Mouse (Mus musculus) limb, embryonic 15.5 days (tissue): ENCODE measurements at regions not wholly inside any gene's neighbourhood (a gene's known extent, or its start where the extent isn't known, plus 50 kb on each side); places are given as distances from the start of the nearest gene placed in this dataset.
A peak's percentile ranks its signal among the peaks of the same experiment; 100 is the strongest.

Experiments used
- ATAC-seq: fragments of 200-750 bp; cut with Nextera tagmentation; 2 replicates; pipeline ENCODE4 v1.8.0; 2017; ENCODE audit warnings: low read depth, moderate TSS enrichment; ENCODE audit not compliant: insufficient number of reproducible peaks, low FRiP score, low TSS enrichment
- H3K27ac ChIP-seq: fragments of 300-500 bp; sonication (generic); 2 replicates; pipeline ENCODE4 v1.5.1; 2015; ENCODE audit warnings: moderate library complexity, mild to moderate bottlenecking, inconsistent platforms
- H3K27me3 ChIP-seq: fragments of 300-500 bp; sonication (generic); 2 replicates; pipeline ENCODE4 v1.6.1; 2015; ENCODE audit warnings: inconsistent platforms
- H3K36me3 ChIP-seq: fragments of 300-500 bp; sonication (generic); 2 replicates; pipeline ENCODE4 v1.6.1; 2015; ENCODE audit warnings: inconsistent platforms
- H3K4me1 ChIP-seq: fragments of 300-500 bp; sonication (generic); 2 replicates; pipeline ENCODE4 v1.6.1; 2015; ENCODE audit warnings: inconsistent platforms
- H3K4me2 ChIP-seq: fragments of 300-500 bp; sonication (generic); 2 replicates; pipeline ENCODE4 v1.6.1; 2015; ENCODE audit warnings: mild to moderate bottlenecking, inconsistent platforms
- H3K4me3 ChIP-seq: fragments of 300-500 bp; sonication (generic); 2 replicates; pipeline ENCODE4 v1.5.1; 2015; ENCODE audit warnings: mild to moderate bottlenecking, inconsistent platforms
- H3K9ac ChIP-seq: fragments of 300-500 bp; sonication (generic); 2 replicates; pipeline ENCODE4 v1.6.1; 2015; ENCODE audit warnings: inconsistent platforms
- H3K9me3 ChIP-seq: fragments of 300-500 bp; sonication (generic); 2 replicates; pipeline ENCODE4 v1.6.1; 2016; ENCODE audit warnings: inconsistent platforms
- WGBS: fragments of 180-500 bp; shearing (Covaris S2); methylation state at CpG from one replicate; pipeline ENCODE4 v1.1.7; 2015; 5-methylcytosine and 5-hydroxymethylcytosine counted together

DNA sequence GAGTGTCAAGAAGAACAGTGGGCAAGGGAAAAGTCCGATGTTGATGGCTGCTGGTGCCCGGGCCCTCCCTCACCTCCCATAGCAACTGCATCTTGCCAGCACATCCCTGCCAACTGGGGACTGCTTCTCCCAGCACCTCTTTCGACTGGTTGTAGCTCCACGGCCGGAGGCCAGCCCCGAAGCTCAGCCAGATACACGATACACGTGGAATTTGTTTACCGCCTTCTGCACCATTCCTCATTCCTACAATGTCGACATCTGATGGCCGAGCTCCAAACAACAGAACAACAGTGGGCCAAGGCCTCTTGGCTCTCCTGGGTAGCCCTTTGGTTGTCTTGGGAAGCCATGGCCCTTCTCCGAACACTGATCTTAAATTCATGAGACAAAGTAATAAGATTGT lies 965.1 kb downstream of the 4930447A16Rik start:
- Histone ChIP-seq H3K9ac (no peak overlapping the region), H3K4me1 (peaks cover 15% of the 10 kb centered on the region), H3K27ac (no peak overlapping the region; the same call in 1 of the 2 replicates), H3K27me3 (no peaks in the 10 kb centered on the region), H3K4me3 (no peak overlapping the region), H3K9me3 (no peaks in the 10 kb centered on the region), H3K36me3 (no peaks in the 10 kb centered on the region), H3K4me2 (no peak overlapping the region)
- WGBS = 79% methylated on average over 12 of the region's 12 CpGs
- ATAC-seq = no peak

DNA sequence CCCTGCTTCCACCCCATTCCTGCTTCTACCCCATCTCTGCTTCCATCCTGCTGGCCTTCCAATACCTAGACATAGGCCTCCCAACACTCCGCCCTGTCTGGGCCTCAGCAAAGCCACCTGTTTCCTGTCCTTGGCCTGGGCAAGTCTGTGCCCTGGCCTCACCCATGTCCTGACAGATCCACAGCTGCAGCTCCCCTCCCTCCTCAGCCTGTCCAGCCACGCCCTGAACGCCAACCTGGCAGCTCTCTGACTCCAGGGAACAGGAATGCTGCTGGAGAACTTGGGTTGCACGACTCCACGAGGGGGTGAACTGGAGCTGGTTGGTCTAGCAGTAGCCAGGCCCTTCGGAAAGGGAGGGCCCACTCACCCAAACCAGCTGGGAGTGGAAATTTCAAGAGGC lies 966.1 kb downstream of the 4930447A16Rik start:
- Histone ChIP-seq H3K4me1 (peaks cover 15% of the 10 kb centered on the region), H3K4me3 (no peak overlapping the region), H3K36me3 (no peaks in the 10 kb centered on the region), H3K4me2 (no peak overlapping the region), H3K9me3 (no peaks in the 10 kb centered on the region), H3K9ac (no peak overlapping the region), H3K27ac (peak overlapping the region; percentile 73), H3K27me3 (no peaks in the 10 kb centered on the region)
- WGBS = 44% methylated on average over 6 of the region's 6 CpGs
- ATAC-seq = peak; percentile 57; the same call in 1 of the 2 replicates

DNA sequence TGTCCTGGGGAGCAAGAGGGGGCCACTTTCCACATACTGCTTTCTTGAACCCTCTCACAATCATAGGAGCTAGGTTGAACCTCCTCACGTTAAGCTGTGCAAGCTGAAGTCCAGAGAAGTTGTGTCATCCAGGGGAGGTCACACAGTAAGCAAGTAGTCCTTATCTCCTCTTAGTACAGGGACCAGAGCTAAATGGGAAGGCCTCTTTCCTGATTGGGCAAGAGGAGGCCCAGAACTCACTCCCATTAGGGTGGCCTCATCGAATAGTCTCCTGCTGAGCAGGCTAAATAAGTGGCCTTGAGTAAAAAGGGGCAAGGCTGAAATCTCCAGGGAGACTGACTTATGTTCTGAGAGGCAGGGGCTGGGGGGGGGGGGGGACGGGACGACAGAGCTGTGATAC lies 966.5 kb downstream of the 4930447A16Rik start:
- no peak for ATAC-seq
- WGBS = 45% methylated on average over 2 of the region's 4 CpGs

DNA sequence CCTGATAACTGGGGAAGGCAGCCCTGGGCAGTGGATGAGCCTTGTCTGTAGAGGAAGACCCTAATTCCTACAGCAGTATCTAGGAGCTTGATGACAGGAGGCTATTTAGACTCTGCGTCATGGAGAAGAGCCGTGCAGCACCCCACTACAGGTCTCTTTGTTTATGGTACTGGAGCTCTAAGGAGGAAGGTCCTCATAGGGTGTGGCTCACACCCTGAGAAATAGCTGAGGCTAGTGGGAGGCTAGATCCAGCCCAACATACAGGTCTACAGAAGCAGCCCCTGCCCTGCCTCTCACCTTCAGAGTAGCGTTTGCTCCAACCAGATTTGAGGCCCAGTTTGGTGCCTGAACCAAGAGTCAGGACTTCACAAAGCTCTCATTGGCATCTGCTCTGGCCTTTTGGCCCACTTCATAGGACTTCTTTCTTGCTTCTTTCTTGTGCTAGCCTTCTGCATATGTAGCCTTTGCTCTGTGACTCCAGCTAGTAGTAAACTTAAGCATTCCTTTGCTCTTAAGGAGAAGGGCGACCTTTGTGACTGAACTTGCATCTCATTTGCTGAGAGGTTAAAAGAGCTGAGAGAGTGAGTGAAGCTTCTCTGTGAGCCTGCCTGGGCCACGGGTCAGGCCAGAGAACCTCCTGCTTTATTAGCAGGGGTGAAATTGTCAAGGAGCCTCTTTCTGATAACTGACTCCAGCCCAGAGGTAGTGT lies 967.2 kb downstream of the 4930447A16Rik start:
- H3K4me2 ChIP-seq = no peak overlapping the region
- H3K4me1 ChIP-seq = peaks cover 13% of the 10 kb centered on the region
- H3K27ac ChIP-seq = no peak overlapping the region
- 59% methylated on average over 5 of the region's 5 CpGs for WGBS
- H3K9ac ChIP-seq = no peak overlapping the region
- no peaks in the 10 kb centered on the region for H3K36me3 ChIP-seq
- no peak overlapping the region for H3K4me3 ChIP-seq
- no peaks in the 10 kb centered on the region for H3K27me3 ChIP-seq
- no peaks in the 10 kb centered on the region for H3K9me3 ChIP-seq
- no peak for ATAC-seq

More for the DNA sequence above, 966.5 kb downstream of the 4930447A16Rik start:
- H3K9ac ChIP-seq = no peak overlapping the region
- H3K9me3 ChIP-seq = no peaks in the 10 kb centered on the region
- H3K4me1 ChIP-seq = peaks cover 15% of the 10 kb centered on the region
- H3K27me3 ChIP-seq = no peaks in the 10 kb centered on the region
- H3K27ac ChIP-seq = peak overlapping the region; percentile 73
- no peaks in the 10 kb centered on the region for H3K36me3 ChIP-seq
- no peak overlapping the region for H3K4me2 ChIP-seq
- H3K4me3 ChIP-seq = no peak overlapping the region

DNA sequence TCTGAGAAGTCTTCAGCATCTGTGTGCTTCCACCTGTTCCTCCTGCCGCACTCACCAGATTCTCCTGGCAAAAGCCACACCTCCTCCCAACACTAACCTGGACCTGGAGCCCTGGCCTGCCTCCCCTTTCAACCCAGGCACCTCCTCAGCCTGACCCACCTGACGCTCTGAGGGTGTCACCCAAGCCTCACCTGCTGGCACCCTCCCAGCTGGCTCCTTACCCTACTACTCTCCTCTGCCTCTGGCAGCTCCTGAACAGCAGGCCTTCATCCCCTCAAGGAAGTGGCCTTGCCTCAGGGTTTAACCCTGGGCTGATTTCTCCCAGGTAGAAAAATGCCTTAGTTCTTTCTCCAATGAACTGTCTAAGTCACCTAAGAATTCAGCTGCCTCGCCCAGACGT lies 973.5 kb downstream of the 4930447A16Rik start:
- WGBS = 69% methylated on average over 4 of the region's 4 CpGs
- H3K36me3 ChIP-seq = no peaks in the 10 kb centered on the region
- ATAC-seq = 0 out of 2 replicates have a peak, but pooled peaks have one; percentile 19
- H3K4me3 ChIP-seq = no peak overlapping the region
- H3K4me1 ChIP-seq = no peaks in the 10 kb centered on the region
- H3K27ac ChIP-seq = no peak overlapping the region
- H3K4me2 ChIP-seq = no peak overlapping the region
- no peaks in the 10 kb centered on the region for H3K27me3 ChIP-seq
- H3K9ac ChIP-seq = no peak overlapping the region
- no peaks in the 10 kb centered on the region for H3K9me3 ChIP-seq

DNA sequence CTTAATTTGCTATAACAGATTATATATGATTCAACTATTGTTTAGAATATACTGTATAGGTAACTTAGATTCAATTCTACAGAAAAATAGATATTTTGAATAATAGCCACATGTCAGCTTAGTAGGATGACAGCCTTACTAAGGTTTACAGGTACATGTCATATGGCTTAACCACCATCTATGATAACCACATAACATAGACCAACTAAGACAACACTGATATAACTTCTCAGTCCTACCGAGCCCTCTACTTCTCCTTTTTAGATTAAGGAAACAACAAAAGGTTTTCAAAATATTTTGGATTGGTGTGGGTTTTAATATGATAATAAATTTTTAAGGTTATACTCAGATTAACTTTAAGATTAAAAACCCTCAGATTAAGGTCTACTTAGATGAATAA lies 977.4 kb downstream of the 4930447A16Rik start:
- H3K4me2 ChIP-seq = no peak overlapping the region
- WGBS = 80% methylated on average over 1 of the region's 1 CpGs
- H3K4me3 ChIP-seq = no peak overlapping the region
- H3K27me3 ChIP-seq = no peaks in the 10 kb centered on the region
- ATAC-seq = no peak
- no peak overlapping the region for H3K9ac ChIP-seq
- H3K36me3 ChIP-seq = no peaks in the 10 kb centered on the region
- H3K27ac ChIP-seq = no peak overlapping the region
- peaks cover 4% of the 10 kb centered on the region for H3K4me1 ChIP-seq
- H3K9me3 ChIP-seq = no peaks in the 10 kb centered on the region

DNA sequence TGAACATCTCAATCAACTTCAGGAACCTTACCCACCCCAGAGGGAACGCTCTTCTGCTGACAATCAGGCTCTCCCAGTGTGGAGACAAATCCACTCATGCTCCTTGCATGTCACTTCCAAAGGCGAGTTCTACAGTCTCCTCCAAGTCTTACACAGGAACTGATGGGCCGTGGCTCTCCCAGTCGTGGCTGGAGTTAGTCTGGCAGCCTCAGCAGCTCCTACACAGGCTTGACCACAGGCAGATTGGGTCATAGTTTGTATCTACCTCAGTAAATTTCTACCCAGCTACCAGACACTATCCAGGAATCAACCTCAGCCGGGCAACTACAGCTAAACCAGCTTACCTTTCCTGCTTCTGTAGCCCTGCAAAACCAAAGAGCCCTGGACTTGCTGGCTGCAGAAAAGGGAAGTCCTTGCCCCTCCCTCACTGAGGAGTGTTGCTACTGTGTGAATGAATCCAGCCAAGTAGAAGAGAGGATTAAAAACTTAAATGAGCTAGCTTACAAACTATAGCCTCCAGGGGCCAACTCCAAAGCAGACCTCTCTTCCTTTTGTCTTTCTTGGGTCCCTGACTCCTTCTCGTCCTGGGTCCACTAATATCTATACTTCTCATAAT lies 978.5 kb downstream of the 4930447A16Rik start:
- ATAC-seq = no peak
- 60% methylated on average over 6 of the region's 6 CpGs for WGBS
- Histone ChIP-seq H3K9ac (no peak overlapping the region), H3K4me2 (no peak overlapping the region), H3K27me3 (no peaks in the 10 kb centered on the region), H3K9me3 (no peaks in the 10 kb centered on the region), H3K27ac (no peak overlapping the region), H3K4me1 (peaks cover 7% of the 10 kb centered on the region), H3K4me3 (no peak overlapping the region), H3K36me3 (no peaks in the 10 kb centered on the region)

DNA sequence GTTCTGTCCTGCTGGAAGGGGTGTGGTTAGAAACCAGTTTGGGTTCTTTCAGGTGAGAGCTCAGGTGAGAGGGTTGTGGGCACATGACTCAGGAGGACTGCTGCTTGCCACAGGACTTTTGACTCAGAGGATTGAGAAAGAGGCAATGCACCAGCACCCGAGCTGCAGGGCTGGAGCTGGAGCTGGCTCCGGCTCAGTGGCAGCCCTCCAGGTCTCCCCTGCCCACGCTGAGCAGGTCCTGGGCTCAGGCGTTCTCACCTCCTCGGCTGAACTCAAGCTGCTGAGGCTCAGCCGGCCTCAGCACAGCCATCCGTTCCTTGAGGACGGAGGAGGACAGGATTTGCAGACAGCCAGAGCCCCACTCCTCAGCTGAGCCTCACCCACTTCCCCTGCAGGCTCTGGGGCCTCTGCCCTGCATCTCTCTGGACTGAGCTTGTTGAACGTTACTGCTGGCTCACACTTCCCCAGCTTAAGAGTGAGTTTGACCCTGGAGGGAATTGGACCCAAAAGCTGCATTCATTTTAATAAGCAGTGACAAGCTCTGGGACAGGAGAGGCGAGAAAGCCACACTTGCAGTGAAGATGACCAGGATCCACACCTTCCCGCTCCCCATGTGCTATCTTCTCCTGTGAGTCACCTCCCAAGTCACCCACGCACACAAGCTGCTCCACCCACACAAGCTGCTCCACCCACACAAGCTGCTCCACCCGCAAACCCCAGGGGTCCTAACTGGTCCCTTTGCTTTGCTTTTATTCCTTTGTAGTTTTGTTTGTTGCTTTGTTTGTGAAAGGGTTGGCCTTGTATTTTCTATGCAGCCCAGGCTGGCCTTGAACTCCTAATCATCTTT lies 981.0 kb downstream of the 4930447A16Rik start:
- Histone ChIP-seq H3K27me3 (no peaks in the 10 kb centered on the region), H3K9ac (no peak overlapping the region), H3K4me3 (no peak overlapping the region), H3K4me2 (no peak overlapping the region; the same call in 1 of the 2 replicates), H3K4me1 (peaks cover 7% of the 10 kb centered on the region), H3K27ac (peak overlapping the region; percentile 61; the same call in 1 of the 2 replicates), H3K9me3 (no peaks in the 10 kb centered on the region), H3K36me3 (no peaks in the 10 kb centered on the region)
- ATAC-seq = no peak
- WGBS = 32% methylated on average over 13 of the region's 13 CpGs

DNA sequence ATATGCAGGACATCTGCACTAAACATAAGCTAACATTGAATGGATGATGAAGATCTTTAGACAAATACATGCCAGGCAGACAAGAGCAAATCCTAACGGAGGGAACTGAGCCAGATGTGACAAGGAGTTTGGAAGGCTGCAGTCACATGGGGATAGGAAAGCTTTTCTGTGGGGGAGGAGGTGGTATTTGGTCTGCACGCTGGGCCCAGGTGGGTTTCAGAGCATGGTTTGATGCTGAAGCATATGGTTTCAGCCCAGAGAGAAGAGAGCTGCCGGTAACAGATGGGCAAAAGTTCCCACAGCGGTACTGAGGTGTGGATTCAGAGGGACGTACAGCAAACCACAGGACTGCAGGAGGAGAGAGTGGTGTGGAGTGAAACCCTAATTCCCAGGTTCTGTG lies 982.1 kb downstream of the 4930447A16Rik start:
- Histone ChIP-seq H3K36me3 (no peaks in the 10 kb centered on the region), H3K4me1 (peaks cover 7% of the 10 kb centered on the region), H3K9me3 (no peaks in the 10 kb centered on the region), H3K27me3 (no peaks in the 10 kb centered on the region), H3K4me3 (no peak overlapping the region), H3K4me2 (no peak overlapping the region), H3K27ac (no peak overlapping the region), H3K9ac (no peak overlapping the region)
- ATAC-seq = no peak
- WGBS = 42% methylated on average over 5 of the region's 5 CpGs

DNA sequence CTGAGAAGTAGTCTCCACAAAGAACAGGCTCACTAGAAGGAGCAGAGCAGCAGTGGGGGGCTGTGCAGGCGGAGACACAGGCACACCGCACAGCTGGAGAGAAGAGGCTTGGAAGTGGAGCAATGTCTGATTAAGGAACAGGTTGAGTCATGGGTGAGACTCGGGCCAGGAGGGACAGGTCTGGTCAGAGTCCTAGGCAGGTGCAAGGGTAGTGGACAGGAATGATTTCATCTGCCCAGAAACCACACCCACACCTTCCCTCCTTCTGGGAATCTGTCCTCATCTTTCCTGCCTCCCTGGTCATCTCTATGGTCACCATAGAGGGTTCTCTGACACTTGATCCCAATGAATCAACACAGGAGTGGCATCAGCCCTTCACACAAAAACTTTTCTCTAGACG lies 983.8 kb downstream of the 4930447A16Rik start:
- no peak for ATAC-seq
- no peak overlapping the region for H3K27ac ChIP-seq
- H3K4me1 ChIP-seq = peaks cover 7% of the 10 kb centered on the region
- H3K36me3 ChIP-seq = no peaks in the 10 kb centered on the region
- no peak overlapping the region for H3K4me2 ChIP-seq
- no peaks in the 10 kb centered on the region for H3K9me3 ChIP-seq
- no peak overlapping the region for H3K4me3 ChIP-seq
- WGBS = 77% methylated on average over 4 of the region's 4 CpGs
- no peaks in the 10 kb centered on the region for H3K27me3 ChIP-seq
- no peak overlapping the region for H3K9ac ChIP-seq

DNA sequence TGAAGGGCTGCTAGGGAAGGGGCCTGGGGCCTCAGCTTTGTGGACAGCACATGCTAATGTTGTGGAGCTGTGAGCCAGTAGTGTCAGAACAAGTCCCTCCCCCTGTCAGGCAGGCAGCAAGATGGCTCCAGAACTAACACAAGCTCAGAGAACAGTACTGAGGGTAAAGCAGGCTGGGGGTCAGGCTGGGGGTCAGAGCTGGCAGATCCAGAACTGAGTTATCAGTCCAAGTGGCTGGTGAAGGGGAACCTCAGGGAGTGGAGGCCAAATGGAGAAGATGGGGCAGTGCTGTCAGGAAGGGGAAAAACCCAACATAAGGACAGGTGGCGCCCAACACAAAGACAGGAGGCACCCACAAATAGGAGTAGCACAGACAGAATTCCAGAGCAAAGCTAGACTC lies 985.1 kb downstream of the 4930447A16Rik start:
- Histone ChIP-seq H3K27me3 (no peaks in the 10 kb centered on the region), H3K27ac (no peak overlapping the region), H3K4me3 (no peak overlapping the region), H3K9ac (no peak overlapping the region), H3K4me2 (no peak overlapping the region), H3K4me1 (peaks cover 13% of the 10 kb centered on the region), H3K9me3 (no peaks in the 10 kb centered on the region), H3K36me3 (no peaks in the 10 kb centered on the region)
- no peak for ATAC-seq
- 93% methylated on average over 1 of the region's 1 CpGs for WGBS

DNA sequence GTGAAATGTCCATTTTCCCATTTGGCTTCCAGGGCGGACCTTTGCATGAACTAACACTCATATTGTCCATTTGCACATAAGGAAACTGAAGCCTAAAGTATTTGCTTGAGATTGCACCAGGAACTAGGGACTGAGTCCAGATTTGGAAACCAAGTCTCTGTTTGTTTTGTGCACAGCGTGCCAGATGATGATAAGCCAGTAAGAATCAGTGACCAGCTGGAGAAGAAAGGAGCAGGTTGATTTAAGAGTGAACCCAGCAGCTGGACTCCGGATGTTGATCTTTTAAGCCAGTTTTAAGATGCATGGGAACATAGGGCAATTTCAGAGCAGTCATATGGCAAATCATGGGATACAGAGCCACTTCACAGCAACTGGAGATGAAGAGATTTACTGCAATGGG lies 987.1 kb downstream of the 4930447A16Rik start:
- Histone ChIP-seq H3K27ac (no peak overlapping the region), H3K9me3 (no peaks in the 10 kb centered on the region), H3K27me3 (no peaks in the 10 kb centered on the region), H3K9ac (no peak overlapping the region), H3K4me3 (no peak overlapping the region), H3K36me3 (no peaks in the 10 kb centered on the region), H3K4me1 (peaks cover 9% of the 10 kb centered on the region; the same call in 1 of the 2 replicates), H3K4me2 (no peak overlapping the region)
- 82% methylated on average over 3 of the region's 3 CpGs for WGBS
- ATAC-seq = no peak
